Mouse (Mus musculus) limb, embryonic 13.5 days (tissue): ENCODE measurements at regions not wholly inside any gene's neighbourhood (a gene's known extent, or its start where the extent isn't known, plus 50 kb on each side); places are given as distances from the start of the nearest gene placed in this dataset.

ENCODE experiments used
- ATAC-seq: fragments of 200-750 bp; cut with Nextera tagmentation; 2 replicates; pipeline ENCODE4 v1.8.0; 2017; ENCODE audit warnings: low read depth, moderate number of reproducible peaks, moderate TSS enrichment; ENCODE audit not compliant: low FRiP score
- H3K27ac ChIP-seq: fragments of 300-500 bp; sonication (generic); 2 replicates; pipeline ENCODE4 v1.5.1; 2015; ENCODE audit warnings: inconsistent platforms, mild to moderate bottlenecking, moderate library complexity
- H3K27me3 ChIP-seq: fragments of 300-500 bp; sonication (generic); 2 replicates; pipeline ENCODE4 v1.6.1; 2015; ENCODE audit warnings: mild to moderate bottlenecking, inconsistent platforms
- H3K36me3 ChIP-seq: fragments of 300-500 bp; sonication (generic); 2 replicates; pipeline ENCODE4 v1.6.1; 2015; ENCODE audit warnings: inconsistent platforms, mild to moderate bottlenecking, moderate library complexity
- H3K4me1 ChIP-seq: fragments of 300-500 bp; sonication (generic); 2 replicates; pipeline ENCODE4 v1.6.1; 2015; ENCODE audit warnings: inconsistent platforms
- H3K4me2 ChIP-seq: fragments of 300-500 bp; sonication (generic); replicated peaks from 2 replicates; pipeline ENCODE4 v1.6.1; 2015; ENCODE audit warnings: inconsistent platforms, mild to moderate bottlenecking, moderate library complexity
- H3K4me3 ChIP-seq: fragments of 300-500 bp; sonication (generic); 2 replicates; pipeline ENCODE4 v1.5.1; 2015; ENCODE audit warnings: moderate library complexity, mild to moderate bottlenecking, inconsistent platforms
- H3K9ac ChIP-seq: fragments of 300-500 bp; sonication (generic); 2 replicates; pipeline ENCODE4 v1.6.1; 2015; ENCODE audit warnings: mild to moderate bottlenecking, inconsistent platforms
- H3K9me3 ChIP-seq: fragments of 300-500 bp; sonication (generic); 2 replicates; pipeline ENCODE4 v1.6.1; 2016; ENCODE audit warnings: inconsistent platforms
- whole genome bisulfite sequencing: fragments of 180-500 bp; shearing (Covaris S2); methylation state at CpG from one replicate; pipeline ENCODE4 v1.1.7; 2015; 5-methylcytosine and 5-hydroxymethylcytosine counted together

- no peak overlapping the region for H3K4me2 ChIP-seq
- ATAC-seq, result no peak
- H3K4me3 ChIP-seq, result no peak overlapping the region
- H3K9ac ChIP-seq, result no peak overlapping the region
- no peak overlapping the region for H3K27ac ChIP-seq
- no peaks in the 10 kb centered on the region for H3K9me3 ChIP-seq
- no peaks in the 10 kb centered on the region for H3K36me3 ChIP-seq
- no peaks in the 10 kb centered on the region for H3K4me1 ChIP-seq
- 81% methylated on average over 7 of the region's 7 CpGs for WGBS
- H3K27me3 ChIP-seq, result no peaks in the 10 kb centered on the region
These were observed 635.6 kb upstream of the N6amt1 start for GRCm38 (mm10) chr16:86718353-86718752.

GRCm38 (mm10) chr16:86701700-86702099 lies 652.3 kb upstream of the N6amt1 start:
- Histone ChIP-seq H3K36me3 (no peaks in the 10 kb centered on the region), H3K27ac (no peak overlapping the region)
- 28% methylated on average over 4 of the region's 4 CpGs for WGBS

GRCm38 (mm10) chr16:86694497-86694896 lies 659.5 kb upstream of the N6amt1 start:
- H3K9me3 ChIP-seq, result no peaks in the 10 kb centered on the region
- no peaks in the 10 kb centered on the region for H3K4me1 ChIP-seq
- H3K4me3 ChIP-seq, result no peak overlapping the region
- ATAC-seq, result no peak
- H3K4me2 ChIP-seq, result no peak overlapping the region
- WGBS, result 10% methylated on average over 3 of the region's 3 CpGs
- no peak overlapping the region for H3K27ac ChIP-seq
- no peaks in the 10 kb centered on the region for H3K36me3 ChIP-seq
- no peak overlapping the region for H3K9ac ChIP-seq
- no peaks in the 10 kb centered on the region for H3K27me3 ChIP-seq

More at GRCm38 (mm10) chr16:86701700-86702099, 652.3 kb upstream of the N6amt1 start:
- no peak for ATAC-seq
- Histone ChIP-seq H3K9me3 (no peaks in the 10 kb centered on the region), H3K9ac (no peak overlapping the region), H3K27me3 (no peaks in the 10 kb centered on the region), H3K4me3 (no peak overlapping the region), H3K4me1 (no peaks in the 10 kb centered on the region), H3K4me2 (no peak overlapping the region)

- no peak for ATAC-seq
- 51% methylated on average over 3 of the region's 3 CpGs for WGBS
- Histone ChIP-seq H3K4me2 (no peak overlapping the region), H3K27ac (no peak overlapping the region), H3K9me3 (no peaks in the 10 kb centered on the region), H3K4me1 (no peaks in the 10 kb centered on the region), H3K27me3 (no peaks in the 10 kb centered on the region), H3K36me3 (no peaks in the 10 kb centered on the region), H3K9ac (no peak overlapping the region), H3K4me3 (no peak overlapping the region)
These were observed 694.8 kb upstream of the N6amt1 start for GRCm38 (mm10) chr16:86659154-86659553.

- Histone ChIP-seq H3K27ac (no peak overlapping the region), H3K4me1 (peaks cover 6% of the 10 kb centered on the region), H3K9ac (no peak overlapping the region), H3K36me3 (no peaks in the 10 kb centered on the region), H3K4me2 (no peak overlapping the region), H3K4me3 (no peak overlapping the region), H3K27me3 (no peaks in the 10 kb centered on the region), H3K9me3 (no peaks in the 10 kb centered on the region)
- WGBS, result 81% methylated on average over 5 of the region's 5 CpGs
- no peak for ATAC-seq
These were observed 706.7 kb upstream of the N6amt1 start for GRCm38 (mm10) chr16:86647316-86647715.

- no peak for ATAC-seq
- WGBS, result 68% methylated on average over 2 of the region's 2 CpGs
- Histone ChIP-seq H3K36me3 (no peaks in the 10 kb centered on the region), H3K9me3 (no peaks in the 10 kb centered on the region), H3K4me3 (no peak overlapping the region), H3K4me1 (peaks cover 6% of the 10 kb centered on the region), H3K4me2 (no peak overlapping the region), H3K9ac (no peak overlapping the region), H3K27ac (no peak overlapping the region), H3K27me3 (no peaks in the 10 kb centered on the region)
These were observed 707.2 kb upstream of the N6amt1 start for GRCm38 (mm10) chr16:86646753-86647152.

- 85% methylated on average over 1 of the region's 1 CpGs for WGBS
- Histone ChIP-seq H3K9me3 (no peaks in the 10 kb centered on the region), H3K4me3 (no peak overlapping the region), H3K4me1 (peaks cover 6% of the 10 kb centered on the region), H3K4me2 (no peak overlapping the region), H3K27ac (no peak overlapping the region), H3K27me3 (no peaks in the 10 kb centered on the region), H3K9ac (no peak overlapping the region), H3K36me3 (no peaks in the 10 kb centered on the region)
- no peak for ATAC-seq
These were observed 708.5 kb upstream of the N6amt1 start for GRCm38 (mm10) chr16:86645436-86645835.

GRCm38 (mm10) chr16:86644912-86645312 lies 709.1 kb upstream of the N6amt1 start:
- Histone ChIP-seq H3K36me3 (no peaks in the 10 kb centered on the region), H3K9me3 (no peaks in the 10 kb centered on the region), H3K4me2 (no peak overlapping the region), H3K4me1 (peaks cover 6% of the 10 kb centered on the region), H3K27ac (no peak overlapping the region), H3K27me3 (no peaks in the 10 kb centered on the region), H3K4me3 (no peak overlapping the region), H3K9ac (no peak overlapping the region)
- peak; percentile 87 for ATAC-seq
- WGBS, result 21% methylated on average over 2 of the region's 2 CpGs

- no peak overlapping the region for H3K9ac ChIP-seq
- H3K4me1 ChIP-seq, result no peaks in the 10 kb centered on the region
- no peaks in the 10 kb centered on the region for H3K27me3 ChIP-seq
- no peaks in the 10 kb centered on the region for H3K36me3 ChIP-seq
- no peak overlapping the region for H3K4me2 ChIP-seq
- 87% methylated on average over 7 of the region's 7 CpGs for WGBS
- H3K4me3 ChIP-seq, result no peak overlapping the region
- no peak overlapping the region for H3K27ac ChIP-seq
- no peaks in the 10 kb centered on the region for H3K9me3 ChIP-seq
- ATAC-seq, result no peak
These were observed 702.5 kb upstream of the Adamts5 start for GRCm38 (mm10) chr16:86604166-86604565.

GRCm38 (mm10) chr16:86594992-86595391 lies 693.4 kb upstream of the Adamts5 start:
- no peak overlapping the region for H3K27ac ChIP-seq
- WGBS, result 58% methylated on average over 3 of the region's 3 CpGs
- H3K4me2 ChIP-seq, result no peak overlapping the region
- no peak overlapping the region for H3K9ac ChIP-seq
- H3K4me3 ChIP-seq, result no peak overlapping the region
- no peaks in the 10 kb centered on the region for H3K4me1 ChIP-seq
- no peaks in the 10 kb centered on the region for H3K27me3 ChIP-seq
- ATAC-seq, result no peak
- H3K36me3 ChIP-seq, result no peaks in the 10 kb centered on the region
- no peaks in the 10 kb centered on the region for H3K9me3 ChIP-seq

GRCm38 (mm10) chr16:86586044-86586443 lies 684.4 kb upstream of the Adamts5 start:
- no peak overlapping the region for H3K4me3 ChIP-seq
- no peaks in the 10 kb centered on the region for H3K27me3 ChIP-seq
- no peak for ATAC-seq
- H3K9me3 ChIP-seq, result no peaks in the 10 kb centered on the region
- H3K4me2 ChIP-seq, result no peak overlapping the region
- no peak overlapping the region for H3K9ac ChIP-seq
- H3K36me3 ChIP-seq, result no peaks in the 10 kb centered on the region
- 79% methylated on average over 4 of the region's 4 CpGs for WGBS
- H3K27ac ChIP-seq, result no peak overlapping the region
- no peaks in the 10 kb centered on the region for H3K4me1 ChIP-seq

GRCm38 (mm10) chr16:86578281-86578680 lies 676.7 kb upstream of the Adamts5 start:
- WGBS, result 41% methylated on average over 5 of the region's 5 CpGs
- ATAC-seq, result no peak
- H3K27ac ChIP-seq, result no peak overlapping the region

GRCm38 (mm10) chr16:86547465-86548043 lies 645.9 kb upstream of the Adamts5 start:
- Histone ChIP-seq H3K27me3 (no peaks in the 10 kb centered on the region), H3K4me3 (no peak overlapping the region), H3K4me1 (no peaks in the 10 kb centered on the region), H3K27ac (no peak overlapping the region), H3K9ac (no peak overlapping the region), H3K4me2 (no peak overlapping the region), H3K36me3 (no peaks in the 10 kb centered on the region), H3K9me3 (no peaks in the 10 kb centered on the region)
- WGBS, result 75% methylated on average over 4 of the region's 4 CpGs
- no peak for ATAC-seq

More at GRCm38 (mm10) chr16:86578281-86578680, 676.7 kb upstream of the Adamts5 start:
- H3K9me3 ChIP-seq, result no peaks in the 10 kb centered on the region
- H3K9ac ChIP-seq, result no peak overlapping the region
- no peak overlapping the region for H3K4me3 ChIP-seq
- no peaks in the 10 kb centered on the region for H3K36me3 ChIP-seq
- H3K27me3 ChIP-seq, result no peaks in the 10 kb centered on the region
- no peaks in the 10 kb centered on the region for H3K4me1 ChIP-seq
- H3K4me2 ChIP-seq, result no peak overlapping the region
